ENCODE assay signal across 9 mouse cellular contexts in genomic region chr1:194839230-194839910, GRCm38 (mm10).
DNase-seq lines count a peak whose midpoint lies in the region; ATAC-seq and TF ChIP-seq lines count a peak whose summit lies in the region.
"Had no signal": no experiment of that assay in that cellular context is flagged by ENCODE, and none has a peak within 500 bp of the region (broad histone marks: within the 10 kb centered on the region; RNA-seq: fewer than 3 reads in every experiment).

No protein-coding gene starts in this region.

- H3K4me1 ChIP-seq in forebrain, embryonic 15.5 days, result peaks cover 7% of the 10 kb centered on the region; the same call in 1 of the 2 replicates
- 0 out of 2 replicates have a peak, but pooled peaks cover 2% of the 10 kb centered on the region for H3K4me1 ChIP-seq in forebrain, embryonic 16.5 days (replicated peaks; ENCODE audit: control insufficient read depth, insufficient read depth, low read length)
- H3K4me1 ChIP-seq in midbrain, embryonic 11.5 days (ENCODE audit: control insufficient read depth, insufficient read depth, low read length), result no peaks in the 10 kb centered on the region
- H3K4me1 ChIP-seq in midbrain, embryonic 13.5 days (replicated peaks), result no peaks in the 10 kb centered on the region
- H3K4me1 ChIP-seq: lung, embryonic 15.5 days had no signal

- TF ChIP-seq POLR2A in brain, embryonic 14.5 days (IDR thresholded peaks at IDR 0.05; ENCODE audit: borderline replicate concordance, extremely low read depth, insufficient read depth, insufficient read length, poor library complexity, severe bottlenecking), result no peak

- peak; percentile 58; the same call in 1 of the 2 replicates for TF ChIP-seq CTCF in brain, embryonic 14.5 days (IDR thresholded peaks at IDR 0.05; ENCODE audit: borderline replicate concordance, extremely low read depth, insufficient read depth, insufficient read length)

- no peak overlapping the region for H3K4me2 ChIP-seq in forebrain, embryonic 15.5 days (replicated peaks)
- H3K4me2 ChIP-seq in forebrain, embryonic 16.5 days (ENCODE audit: low read length), result no peak overlapping the region
- H3K4me2 ChIP-seq in midbrain, embryonic 11.5 days, result no peak overlapping the region
- H3K4me2 ChIP-seq in midbrain, embryonic 13.5 days (replicated peaks), result no peak overlapping the region
- H3K4me2 ChIP-seq: lung, embryonic 15.5 days had no signal

- H3K27me3 ChIP-seq in forebrain, embryonic 15.5 days, result no peaks in the 10 kb centered on the region
- H3K27me3 ChIP-seq in forebrain, embryonic 16.5 days (replicated peaks; ENCODE audit: control insufficient read depth, insufficient read depth, low read length), result no peaks in the 10 kb centered on the region
- no peaks in the 10 kb centered on the region for H3K27me3 ChIP-seq in midbrain, embryonic 11.5 days (ENCODE audit: control insufficient read depth, insufficient read depth, low read length)
- H3K27me3 ChIP-seq in midbrain, embryonic 13.5 days, result no peaks in the 10 kb centered on the region
- H3K27me3 ChIP-seq: lung, embryonic 15.5 days had no signal

- peak; percentile 88 for DNase-seq in midbrain, embryonic 11.5 days (ENCODE audit: low spot score, missing footprints)
- DNase-seq in brain, embryonic 14.5 days (ENCODE audit: low read depth), result peak; percentile 63
- DNase-seq in induced T-regulatory cell, adult 2 months (ENCODE audit: low read depth), result peak; percentile 28
- peak; percentile 70 for DNase-seq in lung, postnatal 36 days
- no peak for DNase-seq in thymus, postnatal 36 days

- no peak overlapping the region for H3K27ac ChIP-seq in forebrain, embryonic 15.5 days (replicated peaks)
- no peak overlapping the region for H3K27ac ChIP-seq in forebrain, embryonic 16.5 days (ENCODE audit: low read length)
- H3K27ac ChIP-seq in midbrain, embryonic 11.5 days (ENCODE audit: low read depth, low read length), result no peak overlapping the region
- H3K27ac ChIP-seq in midbrain, embryonic 13.5 days, result no peak overlapping the region
- H3K27ac ChIP-seq: lung, embryonic 15.5 days had no signal

- no peak overlapping the region for H3K4me3 ChIP-seq in forebrain, embryonic 15.5 days
- H3K4me3 ChIP-seq in forebrain, embryonic 16.5 days (replicated peaks; ENCODE audit: low read length), result no peak overlapping the region
- H3K4me3 ChIP-seq in midbrain, embryonic 11.5 days (ENCODE audit: low read depth, low read length), result no peak overlapping the region
- no peak overlapping the region for H3K4me3 ChIP-seq in midbrain, embryonic 13.5 days (replicated peaks)
- H3K4me3 ChIP-seq: lung, embryonic 15.5 days had no signal

- WGBS in forebrain, embryonic 15.5 days, result 29% methylated on average over 1 of the region's 1 CpGs
- WGBS in forebrain, embryonic 16.5 days, result 47% methylated on average over 1 of the region's 1 CpGs
- WGBS in midbrain, embryonic 11.5 days, result 33% methylated on average over 1 of the region's 1 CpGs
- WGBS in midbrain, embryonic 13.5 days, result 25% methylated on average over 1 of the region's 1 CpGs

- no peaks in the 10 kb centered on the region for H3K9me3 ChIP-seq in forebrain, embryonic 15.5 days
- no peaks in the 10 kb centered on the region for H3K9me3 ChIP-seq in forebrain, embryonic 16.5 days (ENCODE audit: control insufficient read depth, low read length)
- H3K9me3 ChIP-seq in midbrain, embryonic 11.5 days (ENCODE audit: control insufficient read depth, low read length), result no peaks in the 10 kb centered on the region
- H3K9me3 ChIP-seq in midbrain, embryonic 13.5 days, result no peaks in the 10 kb centered on the region
- H3K9me3 ChIP-seq: lung, embryonic 15.5 days had no signal

- ATAC-seq in forebrain, embryonic 15.5 days (replicated peaks), result 0 out of 2 replicates have a peak, but pooled peaks have one; percentile 46
- no peak for ATAC-seq in forebrain, embryonic 16.5 days
- ATAC-seq in midbrain, embryonic 11.5 days (ENCODE audit: low FRiP score), result no peak
- ATAC-seq in midbrain, embryonic 13.5 days, result no peak

- no peaks in the 10 kb centered on the region for H3K36me3 ChIP-seq in forebrain, embryonic 15.5 days
- H3K36me3 ChIP-seq in forebrain, embryonic 16.5 days (ENCODE audit: control insufficient read depth, insufficient read depth), result no peaks in the 10 kb centered on the region
- H3K36me3 ChIP-seq in midbrain, embryonic 11.5 days (ENCODE audit: control insufficient read depth, insufficient read depth, low read length), result no peaks in the 10 kb centered on the region
- H3K36me3 ChIP-seq in midbrain, embryonic 13.5 days, result no peaks in the 10 kb centered on the region
- H3K36me3 ChIP-seq: lung, embryonic 15.5 days had no signal

- H3K9ac ChIP-seq in forebrain, embryonic 15.5 days (replicated peaks), result no peak overlapping the region
- H3K9ac ChIP-seq in forebrain, embryonic 16.5 days (replicated peaks; ENCODE audit: low read depth, low read length), result no peak overlapping the region
- H3K9ac ChIP-seq in midbrain, embryonic 11.5 days (ENCODE audit: low read length), result no peak overlapping the region
- H3K9ac ChIP-seq in midbrain, embryonic 13.5 days (replicated peaks), result no peak overlapping the region
- H3K9ac ChIP-seq: lung, embryonic 15.5 days had no signal

Comparison
In these comparisons a context has a peak if more than half of its experiments do, and no peak if none do; other contexts are left out.
1. DNase-seq: peak in midbrain, embryonic 11.5 days (single experiment), brain, embryonic 14.5 days (single experiment), induced T-regulatory cell, adult 2 months (single experiment) and lung, postnatal 36 days (single experiment); none in thymus, postnatal 36 days (0 of 2).